Mouse (Mus musculus): ENCODE measurements around the gene Srl.
"Not testable (repeated sequence)": the region's sequence is repeated elsewhere in the genome, so short reads cannot be mapped to it uniquely, and the experiment has no call there.

The Srl gene

DNA sequence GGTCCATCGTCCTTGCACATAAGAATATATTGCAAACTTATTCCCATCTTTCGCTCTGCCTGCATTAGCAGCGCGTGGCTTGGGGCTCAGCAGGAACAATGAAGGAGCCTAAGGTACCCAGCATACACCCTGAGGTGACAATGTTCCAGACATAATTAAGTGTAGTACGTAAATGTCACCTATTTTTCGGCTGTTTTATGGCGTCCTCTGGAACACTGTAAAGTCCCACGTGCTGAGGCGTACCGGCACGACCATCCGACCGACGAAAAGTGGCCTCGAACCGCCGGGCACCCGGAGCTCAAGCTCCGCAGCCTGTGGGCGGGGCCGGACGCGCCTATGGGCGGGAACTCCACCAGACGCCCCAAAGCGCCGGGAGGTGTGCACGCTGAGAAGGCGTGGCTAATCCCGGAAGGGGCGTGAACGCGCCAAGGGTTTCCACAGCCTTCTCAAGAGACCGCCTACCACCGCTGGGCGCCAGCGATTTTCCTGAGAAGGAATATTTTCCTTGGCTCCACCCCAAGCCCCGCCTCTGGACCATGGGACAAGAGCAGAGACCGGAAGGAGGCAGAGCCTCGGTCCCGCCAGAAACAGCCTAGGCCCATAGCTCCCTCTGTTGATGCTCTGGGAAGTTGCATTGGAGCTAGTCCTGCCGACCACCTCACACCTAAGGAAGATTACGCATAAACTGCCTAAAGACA, at the start of gene Srl:
TSS of gene Srl (minus strand) at position 316 of the 698 bp plus-strand sequence.
- in situ Hi-C loops (cut with MboI, MseI) = loop anchor here in 1 of 2 experiments (10.0 kb wide), 1 partner anchor 603 kb away; the partner anchor contains the start of gene Sec14l5

DNA sequence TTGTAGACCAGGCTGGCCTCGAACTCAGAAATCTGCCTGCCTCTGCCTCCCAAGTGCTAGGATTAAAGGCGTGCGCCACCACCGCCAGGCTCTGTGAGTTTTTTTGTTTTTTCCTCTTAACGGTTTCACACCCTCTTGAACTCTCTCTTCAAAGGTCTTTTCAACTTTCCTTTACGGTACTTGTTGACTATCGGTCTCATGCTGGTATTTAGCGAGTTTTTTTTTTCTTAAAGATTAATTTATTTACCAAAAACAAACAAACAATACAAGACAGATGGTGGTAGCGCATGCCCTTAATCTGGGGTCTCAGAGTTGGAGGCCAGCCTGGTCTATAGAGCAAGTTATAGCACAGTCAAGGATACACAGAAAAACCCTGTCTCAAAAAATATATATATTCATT, 48.6 kb upstream of the Srl start:
- in situ Hi-C loops (cut with MboI, MseI) = no loop called here

GRCm38 (mm10) chr16:4587516-4588210, 46.0 kb upstream of the Srl start:
- in situ Hi-C loops (cut with MboI, MseI) = no loop called here

GRCm38 (mm10) chr16:4586531-4587123, 45.0 kb upstream of the Srl start:
- in situ Hi-C loops (cut with MboI, MseI) = no loop called here

GRCm38 (mm10) chr16:4585642-4586530, 44.3 kb upstream of the Srl start:
- in situ Hi-C loops (cut with MboI, MseI) = no loop called here

GRCm38 (mm10) chr16:4584438-4584837, 42.8 kb upstream of the Srl start:
- in situ Hi-C loops (cut with MboI, MseI) = no loop called here

DNA sequence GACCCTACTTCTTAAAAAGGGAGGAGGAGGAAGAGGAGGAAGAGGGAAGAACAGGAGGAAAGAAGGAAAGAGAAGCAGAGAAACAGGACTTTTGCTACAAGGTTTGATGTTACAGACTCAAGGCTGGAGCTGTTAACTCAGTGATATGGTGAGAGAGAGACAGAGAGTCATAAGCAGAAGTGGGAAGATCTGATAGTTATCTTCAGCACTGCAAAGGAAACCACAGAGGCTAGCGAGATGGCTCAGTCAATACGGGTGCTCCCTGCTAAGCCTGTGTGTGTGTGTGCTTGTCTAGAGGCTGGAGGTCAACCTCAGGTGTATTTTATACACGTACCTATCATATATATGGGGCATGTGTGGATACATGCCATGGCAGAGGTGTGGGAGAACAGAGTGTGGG, 42.2 kb upstream of the Srl start:
- in situ Hi-C loops (cut with MboI, MseI) = no loop called here

DNA sequence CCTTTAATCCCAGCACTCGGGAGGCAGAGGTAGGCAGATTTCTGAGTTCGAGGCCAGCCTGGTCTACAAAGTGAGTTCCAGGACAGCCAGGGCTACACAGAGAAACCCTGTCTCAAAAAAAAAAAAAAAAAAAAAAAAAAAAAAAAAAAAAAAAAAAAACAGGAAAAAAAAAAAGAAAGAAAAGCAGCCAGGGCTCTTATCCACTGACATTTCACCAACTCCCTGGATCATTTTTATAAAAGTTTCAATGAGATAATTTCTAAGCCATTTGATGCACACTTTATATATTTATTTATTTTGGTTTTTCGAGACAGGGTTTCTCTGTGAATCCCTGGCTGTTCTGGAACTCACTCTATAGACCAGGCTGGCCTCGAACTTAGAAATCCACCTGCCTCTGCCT, 39.6 kb upstream of the Srl start:
- in situ Hi-C loops (cut with MboI, MseI) = not testable (repeated sequence)

DNA sequence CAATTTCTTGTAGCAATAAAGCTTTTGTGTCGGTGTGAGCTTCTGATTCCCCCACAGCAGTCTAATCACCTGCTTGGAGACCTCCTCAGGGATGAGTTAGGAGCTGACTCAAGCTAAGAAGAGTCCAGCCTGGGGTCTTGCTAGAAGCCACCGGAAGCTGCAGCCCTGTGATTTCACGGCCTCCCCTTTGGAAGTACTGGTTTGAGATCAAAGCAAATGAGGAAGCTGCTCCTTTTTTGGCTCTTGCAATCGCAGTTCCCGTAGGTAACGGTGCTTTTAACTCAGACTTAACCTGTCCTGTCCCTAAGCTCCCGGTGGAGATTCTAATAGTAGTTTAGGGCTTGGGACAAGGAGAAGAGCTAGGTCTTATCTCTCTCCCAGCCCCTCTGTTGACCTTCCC, 37.0 kb upstream of the Srl start:
- in situ Hi-C loops (cut with MboI, MseI) = no loop called here

DNA sequence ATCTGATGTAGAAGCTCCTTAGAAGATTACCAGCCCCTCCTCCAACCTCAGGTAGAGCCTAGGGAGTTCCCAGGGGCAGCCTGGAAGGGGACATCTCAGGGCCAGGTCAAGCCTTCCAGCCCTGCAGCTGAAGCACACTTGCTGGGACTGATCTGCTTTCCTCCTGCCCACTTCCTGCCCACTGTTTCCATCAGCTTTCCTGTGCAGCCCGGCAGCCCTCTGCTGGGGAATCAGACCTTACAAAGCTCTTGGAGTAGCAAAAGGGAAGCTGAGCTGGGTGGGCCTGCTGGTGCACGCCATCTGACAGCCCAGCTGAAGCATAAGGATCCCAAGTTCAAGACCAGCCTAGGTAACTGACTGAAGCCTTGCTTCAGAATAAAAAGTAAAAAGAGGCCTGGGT, 35.3 kb upstream of the Srl start:
- in situ Hi-C loops (cut with MboI, MseI) = no loop called here

DNA sequence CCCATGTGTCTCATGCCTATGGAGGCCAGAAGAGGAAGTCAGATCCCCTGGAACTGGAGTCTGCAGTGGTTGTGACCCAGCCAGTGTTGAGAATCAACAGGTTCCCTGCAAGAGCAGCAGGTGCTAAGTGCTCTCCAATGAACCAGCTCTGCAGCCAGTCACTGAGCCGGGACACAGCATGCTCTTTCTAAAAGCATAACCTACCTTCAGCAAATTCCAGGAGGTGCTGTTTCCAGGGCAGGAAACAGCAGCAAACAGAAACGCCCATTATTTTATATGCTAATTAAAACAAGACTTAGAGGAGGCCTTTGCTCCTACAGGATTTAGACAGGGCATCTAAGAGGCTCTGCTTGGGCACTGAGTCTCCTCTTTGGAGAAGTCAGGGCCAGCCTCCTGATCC, 34.4 kb upstream of the Srl start:
- in situ Hi-C loops (cut with MboI, MseI) = no loop called here

GRCm38 (mm10) chr16:4570737-4571136, 29.1 kb upstream of the Srl start:
- in situ Hi-C loops (cut with MboI, MseI) = loop anchor here (5.0 kb wide), 1 partner anchor 42 kb away; no protein-coding TSS in a partner anchor

DNA sequence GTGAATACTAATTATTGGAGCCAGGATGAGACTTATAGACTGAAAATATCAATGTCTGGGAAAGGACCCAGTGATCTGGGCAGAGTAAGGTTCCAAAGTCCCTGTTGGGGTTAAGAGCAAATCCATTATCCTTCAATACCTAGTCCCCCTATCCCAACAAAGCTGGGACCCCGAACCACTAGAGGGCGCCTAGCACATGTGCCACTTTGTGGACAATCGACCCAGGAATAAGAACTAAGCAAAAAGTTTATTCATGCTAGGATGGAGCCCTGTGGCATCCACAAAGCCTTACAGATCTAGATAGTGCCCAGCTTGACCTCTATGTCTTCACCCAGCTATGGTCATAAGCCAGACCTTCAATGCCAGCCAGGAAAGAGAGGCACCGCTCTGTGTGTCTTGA, 26.3 kb upstream of the Srl start:
- in situ Hi-C loops (cut with MboI, MseI) = no loop called here

GRCm38 (mm10) chr16:4560145-4560952, 18.7 kb upstream of the Srl start:
- in situ Hi-C loops (cut with MboI, MseI) = no loop called here

DNA sequence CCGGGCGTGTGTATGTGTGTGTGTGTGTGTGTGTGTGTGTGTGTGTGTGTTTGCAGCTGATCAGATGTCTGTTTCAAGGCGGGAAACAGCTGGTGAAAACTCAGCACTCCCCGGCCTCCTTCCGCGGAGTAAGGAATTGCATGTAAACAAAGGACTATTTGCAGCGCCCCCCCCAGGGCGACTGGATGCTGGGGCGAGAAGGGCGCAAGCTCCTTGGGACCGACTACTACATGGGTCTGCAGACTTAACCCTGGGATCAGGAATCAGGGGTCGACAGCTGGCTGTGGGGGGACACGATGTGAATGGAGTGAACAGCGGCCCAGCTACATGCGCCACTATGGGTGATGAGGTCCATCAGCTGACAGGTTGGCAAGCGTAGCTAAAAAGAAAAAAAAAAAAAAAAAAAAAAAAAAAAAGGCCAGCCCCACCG, 18.1 kb upstream of the Srl start, which contains the start of gene Tfap4:
TSS of gene Tfap4 (minus strand) at position 140 of the 430 bp plus-strand sequence.
- in situ Hi-C loops (cut with MboI, MseI) = no loop called here

DNA sequence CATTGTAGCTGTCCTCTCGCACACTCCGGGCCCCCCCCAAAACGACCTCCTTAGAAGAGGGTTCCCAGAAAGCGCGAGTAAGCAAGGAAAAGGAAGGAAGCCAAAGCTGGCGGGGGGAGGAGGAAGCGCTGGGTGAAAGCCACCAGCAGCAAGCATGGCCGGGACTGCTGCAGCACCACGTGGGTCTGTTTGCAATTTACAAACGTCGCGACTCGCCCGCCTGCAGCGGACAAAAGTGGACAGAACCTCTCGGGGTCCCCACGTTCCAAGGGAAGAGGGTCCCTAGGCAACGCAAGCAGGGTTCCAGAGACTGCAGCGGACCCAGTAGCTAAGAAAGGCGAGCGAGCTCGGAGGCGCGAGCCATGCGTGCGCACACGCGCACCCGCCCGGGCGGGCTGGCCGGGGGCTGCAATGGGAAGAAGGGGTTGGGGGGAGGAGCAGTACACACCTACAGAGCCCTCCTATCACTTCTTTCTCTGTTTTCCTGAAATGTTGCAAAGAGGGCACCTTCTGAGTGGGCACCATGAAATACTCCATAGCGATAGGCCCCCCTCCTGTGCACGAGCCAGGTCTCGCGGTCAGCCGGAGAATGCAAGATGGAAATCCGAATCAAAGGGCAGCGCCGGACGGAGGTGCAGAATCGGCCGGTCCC, 17.5 kb upstream of the Srl start:
- in situ Hi-C loops (cut with MboI, MseI) = no loop called here

GRCm38 (mm10) chr16:4558384-4558979, 16.9 kb upstream of the Srl start:
- in situ Hi-C loops (cut with MboI, MseI) = no loop called here

DNA sequence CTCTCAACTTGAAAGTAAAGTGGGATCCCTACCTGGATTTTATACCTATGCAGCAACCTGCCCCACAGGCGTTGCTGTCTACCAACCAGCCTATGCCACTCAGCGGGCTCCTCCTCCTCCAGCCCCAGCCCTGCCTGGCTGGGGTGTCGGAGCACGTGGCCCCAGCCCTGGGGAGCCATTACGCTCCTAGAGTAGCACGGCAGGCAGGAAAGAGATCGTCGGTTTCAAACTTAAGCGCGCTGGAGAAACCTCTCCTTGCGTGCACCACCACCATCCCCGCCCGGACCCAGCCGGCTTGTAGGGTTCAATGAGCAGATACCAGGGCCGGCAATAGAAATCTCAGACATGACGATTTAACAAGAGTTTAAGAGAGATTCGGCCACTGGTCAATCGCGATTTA, 16.3 kb upstream of the Srl start:
- in situ Hi-C loops (cut with MboI, MseI) = no loop called here

DNA sequence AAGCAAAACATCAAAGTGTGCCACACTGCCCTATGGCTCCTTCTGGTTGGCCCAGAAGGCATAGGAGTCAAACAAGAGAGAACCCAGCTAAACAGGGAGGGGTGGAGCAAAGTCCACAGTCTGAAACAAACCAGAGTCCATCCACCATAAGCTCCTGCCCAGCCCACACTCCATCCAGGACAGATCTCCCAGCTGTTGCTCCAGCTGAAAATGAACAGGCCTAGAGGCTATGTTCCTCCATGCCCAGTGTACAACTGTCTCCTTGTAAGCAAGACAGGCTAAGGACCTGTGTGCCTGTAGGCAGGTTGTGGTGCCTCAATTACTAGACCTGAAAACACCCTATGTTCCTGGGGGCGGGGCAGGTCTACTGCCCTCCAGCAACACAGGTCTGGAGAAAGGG, 15.5 kb upstream of the Srl start:
- in situ Hi-C loops (cut with MboI, MseI) = no loop called here

DNA sequence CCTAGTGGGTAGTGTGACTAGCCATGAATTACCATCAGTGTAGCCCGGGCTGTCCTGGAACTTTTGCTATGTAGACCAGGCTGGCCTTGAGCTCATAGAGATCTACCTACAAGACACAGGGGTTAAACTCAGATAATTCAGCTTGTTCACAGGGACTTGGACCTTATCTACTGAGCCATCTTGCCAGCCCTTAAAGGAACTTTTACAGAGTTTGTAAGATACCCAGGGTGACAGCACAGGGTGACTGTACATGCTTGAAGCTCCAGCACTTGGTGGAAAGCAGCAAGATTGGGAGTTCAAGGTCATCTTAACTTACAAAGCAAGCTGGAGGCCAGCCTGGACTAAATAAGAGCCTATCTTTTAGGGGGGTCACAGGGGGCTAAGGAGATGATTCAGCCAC, 13.9 kb upstream of the Srl start:
- in situ Hi-C loops (cut with MboI, MseI) = no loop called here

All from T-helper 17 cell (primary cell).